Mouse (Mus musculus): ENCODE measurements at regions not wholly inside any gene's neighbourhood (a gene's known extent, or its start where the extent isn't known, plus 50 kb on each side); places are given as distances from the start of the nearest gene placed in this dataset.

DNA sequence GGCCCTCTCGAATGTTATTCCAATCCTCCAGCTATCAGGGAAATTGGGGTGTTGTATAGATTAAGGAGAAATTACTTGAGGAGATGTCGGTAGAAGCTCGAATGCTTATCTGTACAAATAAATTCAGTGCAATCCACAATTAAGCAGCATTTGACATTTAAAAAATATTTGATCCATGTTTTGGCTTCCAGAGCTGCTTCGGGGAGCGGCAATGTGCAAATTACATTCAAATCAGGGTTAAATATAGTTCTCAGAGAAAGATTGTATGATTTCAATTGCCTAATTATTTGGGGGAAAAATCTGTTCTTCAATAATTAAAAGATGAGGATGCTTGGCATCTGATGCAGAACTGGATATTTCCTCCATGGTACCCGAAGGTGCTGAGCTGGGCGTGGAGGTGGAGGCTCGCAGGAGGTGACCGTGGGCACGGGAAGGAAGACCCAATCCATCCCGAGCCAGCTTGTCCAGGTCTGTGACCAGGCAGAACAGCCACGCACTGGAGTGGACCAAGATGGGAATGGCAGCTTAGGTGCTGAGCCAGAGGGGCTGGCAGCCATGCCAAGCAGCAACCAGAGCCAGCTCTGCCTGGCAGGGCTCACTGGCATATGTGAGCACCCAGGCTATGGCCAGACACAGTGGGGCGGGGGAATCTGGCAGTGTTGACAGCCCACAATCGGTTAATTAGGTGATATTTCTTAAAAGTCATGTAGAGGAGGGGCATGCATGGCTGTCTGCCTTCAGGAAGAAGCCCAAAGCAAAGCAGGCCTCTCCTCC lies 117.5 kb downstream of the Kif26a start:
- peak overlapping the region; percentile 94 for H3K27ac ChIP-seq (ENCODE audit: low read length)
- H3K27me3 ChIP-seq (replicated peaks; ENCODE audit: control insufficient read depth, insufficient read depth, low read length), result no peaks in the 10 kb centered on the region
- H3K36me3 ChIP-seq (ENCODE audit: control insufficient read depth, insufficient read depth), result no peaks in the 10 kb centered on the region
- no peak overlapping the region; the same call in 1 of the 2 replicates for H3K9ac ChIP-seq (replicated peaks; ENCODE audit: low read depth, low read length)
- 44% methylated on average over 14 of the region's 14 CpGs for WGBS
- ATAC-seq, result peak; percentile 93
- H3K9me3 ChIP-seq (ENCODE audit: control insufficient read depth, low read length), result no peaks in the 10 kb centered on the region
- H3K4me2 ChIP-seq (ENCODE audit: low read length), result 0 out of 2 replicates have a peak overlapping the region, but pooled peaks have one; percentile 29
- H3K4me1 ChIP-seq (replicated peaks; ENCODE audit: control insufficient read depth, insufficient read depth, low read length), result peaks cover 30% of the 10 kb centered on the region
- H3K4me3 ChIP-seq (replicated peaks; ENCODE audit: low read length), result no peak overlapping the region

DNA sequence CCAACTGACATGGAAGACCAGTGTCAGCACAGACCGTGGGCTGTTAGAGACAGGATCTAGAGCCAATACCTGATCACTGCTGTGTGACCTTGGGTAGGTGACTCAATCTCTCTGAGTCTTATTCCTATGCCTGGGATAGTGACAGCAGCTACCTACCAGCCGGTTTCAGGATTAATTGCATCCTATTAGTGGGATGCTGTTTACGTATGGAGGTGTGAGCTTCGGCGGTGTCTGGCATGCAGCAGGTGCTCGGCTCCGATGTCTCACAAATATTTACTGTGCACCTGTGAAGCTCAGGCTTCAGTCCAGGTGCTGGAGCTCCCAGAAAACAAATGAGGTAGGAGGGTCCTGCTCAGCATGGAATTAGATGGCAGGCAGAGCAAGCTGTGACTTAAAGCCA lies 118.2 kb downstream of the Kif26a start:
- no peaks in the 10 kb centered on the region for H3K27me3 ChIP-seq (replicated peaks; ENCODE audit: control insufficient read depth, insufficient read depth, low read length)
- peak; percentile 32 for ATAC-seq
- no peak overlapping the region for H3K9ac ChIP-seq (replicated peaks; ENCODE audit: low read depth, low read length)
- H3K4me3 ChIP-seq (replicated peaks; ENCODE audit: low read length), result no peak overlapping the region
- H3K4me1 ChIP-seq (replicated peaks; ENCODE audit: control insufficient read depth, insufficient read depth, low read length), result peaks cover 30% of the 10 kb centered on the region
- WGBS, result 61% methylated on average over 7 of the region's 7 CpGs
- H3K9me3 ChIP-seq (ENCODE audit: control insufficient read depth, low read length), result no peaks in the 10 kb centered on the region
- peak overlapping the region; percentile 94 for H3K27ac ChIP-seq (ENCODE audit: low read length)
- no peaks in the 10 kb centered on the region for H3K36me3 ChIP-seq (ENCODE audit: control insufficient read depth, insufficient read depth)
- H3K4me2 ChIP-seq (ENCODE audit: low read length), result no peak overlapping the region

- no peak for ATAC-seq
- H3K27ac ChIP-seq (ENCODE audit: low read length), result no peak overlapping the region
- no peaks in the 10 kb centered on the region for H3K36me3 ChIP-seq (ENCODE audit: control insufficient read depth, insufficient read depth)
- no peaks in the 10 kb centered on the region for H3K27me3 ChIP-seq (replicated peaks; ENCODE audit: control insufficient read depth, insufficient read depth, low read length)
- H3K4me3 ChIP-seq (replicated peaks; ENCODE audit: low read length), result no peak overlapping the region
- WGBS, result 66% methylated on average over 10 of the region's 10 CpGs
- H3K4me2 ChIP-seq (ENCODE audit: low read length), result no peak overlapping the region
- no peaks in the 10 kb centered on the region for H3K9me3 ChIP-seq (ENCODE audit: control insufficient read depth, low read length)
- peaks cover 30% of the 10 kb centered on the region for H3K4me1 ChIP-seq (replicated peaks; ENCODE audit: control insufficient read depth, insufficient read depth, low read length)
- no peak overlapping the region for H3K9ac ChIP-seq (replicated peaks; ENCODE audit: low read depth, low read length)
Measured at GRCm38 (mm10) chr12:112265289-112265969, 119.4 kb downstream of the Kif26a start.

DNA sequence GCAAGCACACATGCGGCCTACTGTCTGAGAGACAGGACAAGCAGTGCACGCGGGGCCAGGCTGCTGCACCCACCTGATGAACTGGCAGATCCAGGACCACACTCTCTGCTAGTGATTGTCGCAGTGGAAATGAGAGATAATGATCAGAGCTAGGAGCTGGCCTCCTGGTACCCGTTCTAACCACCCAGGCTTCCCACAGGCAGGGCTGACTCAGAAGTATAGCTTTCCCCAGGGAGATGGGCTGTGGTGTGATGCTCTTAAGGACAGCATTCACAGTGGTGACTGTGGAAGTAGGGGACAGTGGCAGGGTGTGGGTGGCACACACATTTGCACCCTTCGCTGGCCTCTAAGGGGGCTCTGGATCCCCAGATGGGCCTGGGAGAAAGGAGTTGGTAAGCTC lies 128.0 kb downstream of the Kif26a start:
- H3K27ac ChIP-seq (ENCODE audit: low read length), result no peak overlapping the region
- WGBS, result 87% methylated on average over 6 of the region's 6 CpGs
- H3K9ac ChIP-seq (replicated peaks; ENCODE audit: low read depth, low read length), result no peak overlapping the region
- peaks cover 11% of the 10 kb centered on the region for H3K4me1 ChIP-seq (replicated peaks; ENCODE audit: control insufficient read depth, insufficient read depth, low read length)
- H3K9me3 ChIP-seq (ENCODE audit: control insufficient read depth, low read length), result no peaks in the 10 kb centered on the region
- no peak overlapping the region for H3K4me3 ChIP-seq (replicated peaks; ENCODE audit: low read length)
- no peak overlapping the region for H3K4me2 ChIP-seq (ENCODE audit: low read length)
- no peak for ATAC-seq
- H3K27me3 ChIP-seq (replicated peaks; ENCODE audit: control insufficient read depth, insufficient read depth, low read length), result no peaks in the 10 kb centered on the region
- H3K36me3 ChIP-seq (ENCODE audit: control insufficient read depth, insufficient read depth), result no peaks in the 10 kb centered on the region

GRCm38 (mm10) chr12:112274756-112275155 lies 128.7 kb downstream of the Kif26a start:
- ATAC-seq, result no peak

GRCm38 (mm10) chr12:112276651-112277050 lies 130.6 kb downstream of the Kif26a start:
- ATAC-seq, result peak; percentile 29; the same call in 1 of the 2 replicates
- no peaks in the 10 kb centered on the region for H3K36me3 ChIP-seq (ENCODE audit: control insufficient read depth, insufficient read depth)
- H3K9ac ChIP-seq (replicated peaks; ENCODE audit: low read depth, low read length), result no peak overlapping the region
- no peaks in the 10 kb centered on the region for H3K27me3 ChIP-seq (replicated peaks; ENCODE audit: control insufficient read depth, insufficient read depth, low read length)
- 15% methylated on average over 7 of the region's 7 CpGs for WGBS
- H3K4me3 ChIP-seq (replicated peaks; ENCODE audit: low read length), result no peak overlapping the region
- no peaks in the 10 kb centered on the region for H3K9me3 ChIP-seq (ENCODE audit: control insufficient read depth, low read length)
- H3K4me1 ChIP-seq (replicated peaks; ENCODE audit: control insufficient read depth, insufficient read depth, low read length), result peaks cover 13% of the 10 kb centered on the region
- no peak overlapping the region for H3K27ac ChIP-seq (ENCODE audit: low read length)
- H3K4me2 ChIP-seq (ENCODE audit: low read length), result no peak overlapping the region

More at GRCm38 (mm10) chr12:112274756-112275155, 128.7 kb downstream of the Kif26a start:
- Histone ChIP-seq H3K9me3 (ENCODE audit: control insufficient read depth, low read length) (no peaks in the 10 kb centered on the region), H3K4me2 (ENCODE audit: low read length) (no peak overlapping the region), H3K27ac (ENCODE audit: low read length) (no peak overlapping the region), H3K4me1 (replicated peaks; ENCODE audit: control insufficient read depth, insufficient read depth, low read length) (peaks cover 11% of the 10 kb centered on the region), H3K4me3 (replicated peaks; ENCODE audit: low read length) (no peak overlapping the region), H3K36me3 (ENCODE audit: control insufficient read depth, insufficient read depth) (no peaks in the 10 kb centered on the region), H3K27me3 (replicated peaks; ENCODE audit: control insufficient read depth, insufficient read depth, low read length) (no peaks in the 10 kb centered on the region), H3K9ac (replicated peaks; ENCODE audit: low read depth, low read length) (no peak overlapping the region)
- WGBS, result 7% methylated on average over 11 of the region's 11 CpGs

DNA sequence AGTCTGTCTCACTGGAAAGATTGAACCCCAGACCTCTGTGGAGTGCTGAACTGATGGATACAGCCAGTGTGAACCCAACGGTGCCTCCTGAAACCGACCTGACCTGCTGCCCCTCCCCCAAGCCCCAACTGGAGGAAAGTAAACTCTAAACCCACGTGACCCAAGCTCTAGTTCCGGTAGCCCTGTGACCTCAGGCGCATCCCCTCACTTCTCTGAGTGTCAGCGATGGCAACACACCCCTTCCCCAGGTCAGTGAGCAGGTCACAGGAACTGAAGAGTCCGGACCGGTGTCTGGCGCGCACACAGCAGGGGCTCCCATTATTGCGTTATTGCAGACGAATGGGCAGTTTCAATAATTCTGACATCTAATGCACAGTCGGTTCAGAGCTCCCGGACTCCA lies 131.5 kb downstream of the Kif26a start:
- Histone ChIP-seq H3K4me2 (ENCODE audit: low read length) (no peak overlapping the region), H3K4me1 (replicated peaks; ENCODE audit: control insufficient read depth, insufficient read depth, low read length) (peaks cover 13% of the 10 kb centered on the region), H3K9me3 (ENCODE audit: control insufficient read depth, low read length) (no peaks in the 10 kb centered on the region), H3K27ac (ENCODE audit: low read length) (no peak overlapping the region), H3K36me3 (ENCODE audit: control insufficient read depth, insufficient read depth) (no peaks in the 10 kb centered on the region), H3K4me3 (replicated peaks; ENCODE audit: low read length) (no peak overlapping the region), H3K27me3 (replicated peaks; ENCODE audit: control insufficient read depth, insufficient read depth, low read length) (no peaks in the 10 kb centered on the region), H3K9ac (replicated peaks; ENCODE audit: low read depth, low read length) (no peak overlapping the region)
- WGBS, result 57% methylated on average over 14 of the region's 14 CpGs
- no peak for ATAC-seq

- H3K9me3 ChIP-seq (ENCODE audit: control insufficient read depth, low read length), result no peaks in the 10 kb centered on the region
- H3K36me3 ChIP-seq (ENCODE audit: control insufficient read depth, insufficient read depth), result no peaks in the 10 kb centered on the region
- H3K27ac ChIP-seq (ENCODE audit: low read length), result no peak overlapping the region
- no peak overlapping the region for H3K4me3 ChIP-seq (replicated peaks; ENCODE audit: low read length)
- no peak overlapping the region for H3K9ac ChIP-seq (replicated peaks; ENCODE audit: low read depth, low read length)
- WGBS, result 54% methylated on average over 15 of the region's 15 CpGs
- H3K4me1 ChIP-seq (replicated peaks; ENCODE audit: control insufficient read depth, insufficient read depth, low read length), result peaks cover 11% of the 10 kb centered on the region
- H3K4me2 ChIP-seq (ENCODE audit: low read length), result no peak overlapping the region
- no peak for ATAC-seq
- no peaks in the 10 kb centered on the region for H3K27me3 ChIP-seq (replicated peaks; ENCODE audit: control insufficient read depth, insufficient read depth, low read length)
Measured at GRCm38 (mm10) chr12:112285096-112285495, 139.1 kb downstream of the Kif26a start.

DNA sequence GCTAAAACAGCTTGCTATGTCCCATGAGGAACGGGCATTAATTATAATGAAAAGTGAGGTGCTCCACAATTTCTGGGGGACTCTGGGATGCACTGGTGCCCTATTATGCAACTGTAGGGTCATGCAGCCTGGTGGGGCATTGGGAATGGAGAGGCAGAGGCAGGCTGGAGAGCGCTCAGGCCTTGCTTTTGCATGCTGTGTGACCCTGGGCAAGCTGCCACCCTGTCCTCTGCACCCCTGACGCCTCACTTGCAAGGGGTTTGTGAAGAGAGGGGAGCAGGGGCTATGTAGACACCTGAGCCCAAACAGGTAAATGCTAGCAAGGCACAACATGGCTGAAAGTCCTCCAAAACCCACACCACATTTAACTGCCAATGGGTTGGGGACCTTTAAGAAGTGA lies 142.8 kb downstream of the Kif26a start:
- 78% methylated on average over 3 of the region's 3 CpGs for WGBS
- no peak overlapping the region for H3K27ac ChIP-seq (ENCODE audit: low read length)

More for the DNA sequence above, 142.8 kb downstream of the Kif26a start:
- H3K27me3 ChIP-seq (replicated peaks; ENCODE audit: control insufficient read depth, insufficient read depth, low read length), result no peaks in the 10 kb centered on the region
- H3K4me1 ChIP-seq (replicated peaks; ENCODE audit: control insufficient read depth, insufficient read depth, low read length), result peaks cover 33% of the 10 kb centered on the region
- H3K4me3 ChIP-seq (replicated peaks; ENCODE audit: low read length), result no peak overlapping the region
- no peaks in the 10 kb centered on the region for H3K36me3 ChIP-seq (ENCODE audit: control insufficient read depth, insufficient read depth)
- H3K4me2 ChIP-seq (ENCODE audit: low read length), result no peak overlapping the region
- H3K9me3 ChIP-seq (ENCODE audit: control insufficient read depth, low read length), result no peaks in the 10 kb centered on the region
- no peak overlapping the region for H3K9ac ChIP-seq (replicated peaks; ENCODE audit: low read depth, low read length)
- no peak for ATAC-seq

Data from forebrain, embryonic 16.5 days (tissue).